In the genomic region with DNA sequence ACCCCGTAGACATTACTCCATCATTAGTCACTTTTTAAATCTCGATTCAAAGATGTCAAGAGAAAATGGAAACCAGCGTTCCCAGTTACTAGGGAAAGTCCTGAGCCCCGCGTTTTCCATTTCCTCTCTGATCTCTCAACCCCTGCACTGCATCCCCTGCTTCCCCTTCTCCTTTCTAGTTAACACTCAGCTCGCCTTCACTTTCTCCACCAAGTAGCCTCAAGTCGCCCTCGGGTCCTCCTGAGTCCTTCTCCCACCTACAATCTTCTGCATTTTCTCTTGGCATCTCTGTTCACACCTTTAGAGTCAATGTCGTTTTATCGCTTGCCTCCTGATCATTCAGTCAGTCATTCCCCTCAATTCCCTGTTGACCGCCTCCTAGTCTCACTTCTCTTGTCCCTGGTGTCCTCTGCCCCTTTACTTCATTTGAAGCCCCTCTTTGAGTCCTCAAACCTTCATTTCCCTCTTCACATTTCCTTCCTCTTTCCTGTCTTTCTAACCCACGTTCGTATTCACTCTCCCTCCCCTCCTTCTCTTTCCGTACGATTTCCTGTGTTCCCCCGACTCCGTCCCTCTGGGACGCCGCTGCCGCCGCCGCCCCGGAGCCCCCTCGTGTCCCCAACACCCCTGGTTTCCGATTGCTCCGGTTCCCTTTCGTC, we compare ENCODE assay signal across 8 mouse cellular contexts. TPM values are rescaled to one million over a fixed set of nuclear protein-coding genes. Genes with fewer than 3 reads are reported as not detected.
DNase-seq lines count a peak whose midpoint lies in the region; ATAC-seq lines count a peak whose summit lies in the region.

No protein-coding gene starts in this region.

- H3K27ac ChIP-seq in kidney, embryonic 15.5 days = peak overlapping the region; percentile 93
- H3K27ac ChIP-seq in limb, embryonic 12.5 days = peak overlapping the region; percentile 87
- H3K27ac ChIP-seq in neural tube, embryonic 14.5 days (ENCODE audit: low read depth, low read length) = peak overlapping the region; percentile 91

- peak overlapping the region; percentile 95 for H3K4me3 ChIP-seq in kidney, embryonic 15.5 days (replicated peaks)
- H3K4me3 ChIP-seq in limb, embryonic 12.5 days (replicated peaks) = peak overlapping the region; percentile 87
- H3K4me3 ChIP-seq in neural tube, embryonic 14.5 days (ENCODE audit: low read depth, low read length) = peak overlapping the region; percentile 89

- no peak for DNase-seq in kidney, adult 9 months
- DNase-seq in Muller cell, postnatal 12 days (ENCODE audit: inconsistent ontology term) = peak; percentile 27
- DNase-seq in heart, adult 8-10 months (ENCODE audit: low spot score) = peak; percentile 46
- DNase-seq in left cerebral cortex, postnatal 10 days (ENCODE audit: extremely low spot score in 1 of 2, low spot score in 2 of 2) = no peak

- H3K9ac ChIP-seq in kidney, embryonic 15.5 days = peak overlapping the region; percentile 85
- H3K9ac ChIP-seq in limb, embryonic 12.5 days (replicated peaks) = peak overlapping the region; percentile 85
- H3K9ac ChIP-seq in neural tube, embryonic 14.5 days (replicated peaks; ENCODE audit: low read depth, low read length) = peak overlapping the region; percentile 89

- no peaks in the 10 kb centered on the region for H3K9me3 ChIP-seq in kidney, embryonic 15.5 days (replicated peaks)
- H3K9me3 ChIP-seq in limb, embryonic 12.5 days = no peaks in the 10 kb centered on the region
- H3K9me3 ChIP-seq in neural tube, embryonic 14.5 days (ENCODE audit: control insufficient read depth, low read length) = no peaks in the 10 kb centered on the region

- intact Hi-C loops in left cerebral cortex, postnatal 10 days (cut with DNase I) = loop anchor here (10.0 kb wide), 1 partner anchor 54 kb away; no protein-coding TSS in a partner anchor

- H3K4me2 ChIP-seq in kidney, embryonic 15.5 days = peak overlapping the region; percentile 79
- H3K4me2 ChIP-seq in limb, embryonic 12.5 days = peak overlapping the region; percentile 84
- peak overlapping the region; percentile 63 for H3K4me2 ChIP-seq in neural tube, embryonic 14.5 days (ENCODE audit: low read depth, low read length)

- no peaks in the 10 kb centered on the region for H3K36me3 ChIP-seq in kidney, embryonic 15.5 days
- H3K36me3 ChIP-seq in limb, embryonic 12.5 days = no peaks in the 10 kb centered on the region
- H3K36me3 ChIP-seq in neural tube, embryonic 14.5 days (ENCODE audit: control insufficient read depth, insufficient read depth, low read length) = no peaks in the 10 kb centered on the region

- WGBS in kidney, embryonic 15.5 days = 2% methylated on average over 27 of the region's 27 CpGs
- 2% methylated on average over 27 of the region's 27 CpGs for WGBS in limb, embryonic 12.5 days
- WGBS in neural tube, embryonic 14.5 days = 2% methylated on average over 27 of the region's 27 CpGs

- H3K4me1 ChIP-seq in kidney, embryonic 15.5 days = peaks cover 38% of the 10 kb centered on the region
- peaks cover 21% of the 10 kb centered on the region for H3K4me1 ChIP-seq in limb, embryonic 12.5 days (replicated peaks)
- H3K4me1 ChIP-seq in neural tube, embryonic 14.5 days (ENCODE audit: control insufficient read depth, insufficient read depth, low read length) = peaks cover 5% of the 10 kb centered on the region; the same call in 1 of the 2 replicates

- ATAC-seq in kidney, embryonic 15.5 days (replicated peaks; ENCODE audit: low FRiP score) = no peak
- ATAC-seq in limb, embryonic 12.5 days (ENCODE audit: insufficient number of reproducible peaks, insufficient read depth, low FRiP score, low TSS enrichment, low read depth) = no peak
- no peak for ATAC-seq in neural tube, embryonic 14.5 days (ENCODE audit: low read depth)
- no peak for ATAC-seq in cerebellum, adult (ENCODE audit: insufficient number of reproducible peaks, low FRiP score, low TSS enrichment)

- no peaks in the 10 kb centered on the region for H3K27me3 ChIP-seq in kidney, embryonic 15.5 days
- H3K27me3 ChIP-seq in limb, embryonic 12.5 days = no peaks in the 10 kb centered on the region
- H3K27me3 ChIP-seq in neural tube, embryonic 14.5 days (ENCODE audit: control insufficient read depth, insufficient read depth, low read length) = no peaks in the 10 kb centered on the region

RNA-seq across cellular contexts. Expression of a gene that starts 0.7 kb away (rescaled TPM):
- 24.4 and 26.4 TPM in 2 replicates for polyA plus RNA-seq in kidney, embryonic 15.5 days (2015; fragmentation: Nextera tagmentation; extraction: Ambion mirVana)
- 1 to 10 TPM; 7.7 to 9.2 (median 8.2) TPM for total RNA-seq in heart, adult 8-10 months (2022)
- 16.9 and 17.8 TPM in 2 replicates for polyA plus RNA-seq in limb, embryonic 12.5 days (2016; fragmentation: Nextera tagmentation; extraction: Ambion mirVana)
- 35.5 and 41.1 TPM in 2 replicates for polyA plus RNA-seq in neural tube, embryonic 14.5 days (2014; fragmentation: Nextera tagmentation; extraction: Ambion mirVana)
- 10 to 100 TPM; 21.8 TPM for total RNA-seq in left cerebral cortex, postnatal 10 days (2021)

RNA-seq across cellular contexts. Expression of a gene that starts 27.1 kb away (rescaled TPM):
- 708 and 821 TPM in 2 replicates for polyA plus RNA-seq in kidney, embryonic 15.5 days (2015; fragmentation: Nextera tagmentation; extraction: Ambion mirVana)
- 100 to 1,000 TPM; 151 to 173 (median 164) TPM for total RNA-seq in heart, adult 8-10 months (2022)
- 723 and 758 TPM in 2 replicates for polyA plus RNA-seq in limb, embryonic 12.5 days (2016; fragmentation: Nextera tagmentation; extraction: Ambion mirVana)
- 188 and 216 TPM in 2 replicates for polyA plus RNA-seq in neural tube, embryonic 14.5 days (2014; fragmentation: Nextera tagmentation; extraction: Ambion mirVana)
- total RNA-seq in left cerebral cortex, postnatal 10 days (2021) = 10 to 100 TPM; 41.6 to 49.4 TPM

RNA-seq across cellular contexts. Expression of a gene that starts 56.5 kb away (rescaled TPM):
- 14.4 and 17.4 TPM in 2 replicates for polyA plus RNA-seq in kidney, embryonic 15.5 days (2015; fragmentation: Nextera tagmentation; extraction: Ambion mirVana)
- 10 to 100 TPM; 22.8 to 26.6 (median 23.5) TPM for total RNA-seq in heart, adult 8-10 months (2022)
- polyA plus RNA-seq in limb, embryonic 12.5 days (2016; fragmentation: Nextera tagmentation; extraction: Ambion mirVana) = 7.4 and 8.2 TPM in 2 replicates
- 15.0 and 19.0 TPM in 2 replicates for polyA plus RNA-seq in neural tube, embryonic 14.5 days (2014; fragmentation: Nextera tagmentation; extraction: Ambion mirVana)
- 10 to 100 TPM; 17.5 to 18.6 TPM for total RNA-seq in left cerebral cortex, postnatal 10 days (2021)

Comparison
In these comparisons a context has a peak if more than half of its experiments do, and no peak if none do; other contexts are left out.
1. DNase-seq: peak in Muller cell, postnatal 12 days (single experiment) and heart, adult 8-10 months (single experiment); none in kidney, adult 9 months (single experiment) and left cerebral cortex, postnatal 10 days (0 of 2).
2. Peak in every context shown above with its lines, with median percentiles within 50 percentile points of each other: H3K27ac ChIP-seq, H3K4me2 ChIP-seq, H3K4me3 ChIP-seq and H3K9ac ChIP-seq.